20 mouse cellular contexts compared by ENCODE assay signal in genomic region chr17:64139231-64139915, GRCm38 (mm10).
DNase-seq lines count a peak whose midpoint lies in the region; ATAC-seq and TF ChIP-seq lines count a peak whose summit lies in the region.
"Had no signal": no experiment of that assay in that cellular context is flagged by ENCODE, and none has a peak within 500 bp of the region (broad histone marks: within the 10 kb centered on the region; RNA-seq: fewer than 3 reads in every experiment).

No protein-coding gene starts in this region.

- WGBS in hindbrain, embryonic 14.5 days: 88% methylated on average over 11 of the region's 11 CpGs
- 91% methylated on average over 11 of the region's 11 CpGs for WGBS in hindbrain, embryonic 10.5 days
- 82% methylated on average over 11 of the region's 11 CpGs for WGBS in liver, postnatal 0 days (ENCODE audit: insufficient replicate concordance)
- 80% methylated on average over 11 of the region's 11 CpGs for WGBS in liver, embryonic 12.5 days (ENCODE audit: insufficient replicate concordance)

- DNase-seq in cerebellum, postnatal 14 days: peak; percentile 24 to 48
- DNase-seq in cerebellum, adult 9-10 months: no peak
- DNase-seq in hindbrain, embryonic 14.5 days (ENCODE audit: low spot score): no peak
- DNase-seq in hindbrain, embryonic 10.5 days (ENCODE audit: low spot score): no peak
- DNase-seq in liver, postnatal 0 days: peak; percentile 5
- DNase-seq in right cerebral cortex, adult 18-20 months: peak; percentile 44
- DNase-seq in right cerebral cortex, postnatal 4 days: no peak
- DNase-seq: adrenal gland, postnatal 10 days; cerebellum, adult 8-10 months; kidney, adult 2 months; layer of hippocampus, postnatal 36 days; thymus, adult 18-20 months; thymus, postnatal 36 days had no signal

- TF ChIP-seq CTCF in liver, postnatal 0 days (IDR thresholded peaks at IDR 0.05; ENCODE audit: low read depth): no peak

- TF ChIP-seq EP300 in liver, postnatal 0 days (IDR thresholded peaks at IDR 0.05; ENCODE audit: low read depth): no peak

- no peaks in the 10 kb centered on the region for H3K9me3 ChIP-seq in hindbrain, embryonic 14.5 days (ENCODE audit: control insufficient read depth, low read length)
- H3K9me3 ChIP-seq in hindbrain, embryonic 10.5 days: no peaks in the 10 kb centered on the region
- H3K9me3 ChIP-seq in liver, postnatal 0 days (ENCODE audit: low read length): no peaks in the 10 kb centered on the region
- H3K9me3 ChIP-seq in liver, embryonic 12.5 days (replicated peaks): no peaks in the 10 kb centered on the region
- H3K9me3 ChIP-seq: embryonic facial prominence, embryonic 10.5 days; forebrain, embryonic 15.5 days; limb, embryonic 15.5 days; liver, embryonic 15.5 days had no signal

- peaks cover 16% of the 10 kb centered on the region for H3K4me1 ChIP-seq in hindbrain, embryonic 14.5 days (replicated peaks; ENCODE audit: control insufficient read depth, insufficient read depth, low read length)
- H3K4me1 ChIP-seq in hindbrain, embryonic 10.5 days (replicated peaks): peaks cover 3% of the 10 kb centered on the region; the same call in 1 of the 2 replicates
- H3K4me1 ChIP-seq in liver, postnatal 0 days (ENCODE audit: insufficient read depth): no peaks in the 10 kb centered on the region
- 0 out of 2 replicates have a peak, but pooled peaks cover 6% of the 10 kb centered on the region for H3K4me1 ChIP-seq in liver, embryonic 12.5 days
- H3K4me1 ChIP-seq: limb, embryonic 15.5 days; liver, embryonic 15.5 days had no signal

- H3K4me2 ChIP-seq in hindbrain, embryonic 14.5 days (replicated peaks): no peak overlapping the region
- no peak overlapping the region for H3K4me2 ChIP-seq in liver, postnatal 0 days (ENCODE audit: low read depth, low read length)
- H3K4me2 ChIP-seq in liver, embryonic 12.5 days: no peak overlapping the region
- H3K4me2 ChIP-seq: forebrain, embryonic 15.5 days; heart, embryonic 11.5 days; limb, embryonic 15.5 days; liver, embryonic 15.5 days had no signal

- H3K27me3 ChIP-seq in hindbrain, embryonic 14.5 days (ENCODE audit: control insufficient read depth, insufficient read depth, low read length): no peaks in the 10 kb centered on the region
- H3K27me3 ChIP-seq in hindbrain, embryonic 10.5 days (ENCODE audit: insufficient read depth, poor library complexity, severe bottlenecking): no peaks in the 10 kb centered on the region
- no peaks in the 10 kb centered on the region for H3K27me3 ChIP-seq in liver, postnatal 0 days (ENCODE audit: insufficient read depth, low read length)
- no peaks in the 10 kb centered on the region for H3K27me3 ChIP-seq in liver, embryonic 12.5 days (replicated peaks)
- H3K27me3 ChIP-seq: forebrain, embryonic 15.5 days; limb, embryonic 15.5 days; liver, embryonic 15.5 days had no signal

- H3K27ac ChIP-seq in hindbrain, embryonic 14.5 days: peak overlapping the region; percentile 66; the same call in 1 of the 2 replicates
- no peak overlapping the region for H3K27ac ChIP-seq in hindbrain, embryonic 10.5 days
- H3K27ac ChIP-seq in liver, postnatal 0 days (ENCODE audit: low read depth): no peak overlapping the region
- no peak overlapping the region for H3K27ac ChIP-seq in liver, embryonic 12.5 days
- H3K27ac ChIP-seq: embryonic facial prominence, embryonic 10.5 days; kidney, postnatal 0 days; limb, embryonic 15.5 days; liver, embryonic 15.5 days had no signal

- H3K36me3 ChIP-seq in hindbrain, embryonic 14.5 days (replicated peaks; ENCODE audit: control insufficient read depth, insufficient read depth): peaks cover 27% of the 10 kb centered on the region; the same call in 1 of the 2 replicates
- H3K36me3 ChIP-seq in hindbrain, embryonic 10.5 days: peaks cover 21% of the 10 kb centered on the region
- H3K36me3 ChIP-seq in liver, postnatal 0 days (replicated peaks; ENCODE audit: insufficient read depth, low read length): peaks cover 14% of the 10 kb centered on the region; the same call in 1 of the 2 replicates
- H3K36me3 ChIP-seq in liver, embryonic 12.5 days: peaks cover 15% of the 10 kb centered on the region

- no peak overlapping the region for H3K9ac ChIP-seq in hindbrain, embryonic 14.5 days
- no peak overlapping the region for H3K9ac ChIP-seq in liver, postnatal 0 days (replicated peaks)
- H3K9ac ChIP-seq in liver, embryonic 12.5 days: no peak overlapping the region
- H3K9ac ChIP-seq: forebrain, embryonic 15.5 days; limb, embryonic 15.5 days; liver, embryonic 15.5 days had no signal

- ATAC-seq in hindbrain, embryonic 14.5 days (ENCODE audit: low FRiP score): no peak
- ATAC-seq in liver, postnatal 0 days: no peak
- ATAC-seq in liver, embryonic 12.5 days: no peak

- no peak overlapping the region for H3K4me3 ChIP-seq in hindbrain, embryonic 14.5 days (replicated peaks; ENCODE audit: low read length)
- H3K4me3 ChIP-seq in hindbrain, embryonic 10.5 days: no peak overlapping the region
- H3K4me3 ChIP-seq in liver, postnatal 0 days (ENCODE audit: low read depth, low read length): no peak overlapping the region
- H3K4me3 ChIP-seq in liver, embryonic 12.5 days: no peak overlapping the region
- H3K4me3 ChIP-seq: embryonic facial prominence, embryonic 10.5 days; forebrain, embryonic 15.5 days; limb, embryonic 15.5 days; liver, embryonic 15.5 days had no signal

Comparison
In these comparisons a context has a peak if more than half of its experiments do, and no peak if none do; other contexts are left out.
1. DNase-seq: peak in cerebellum, postnatal 14 days (2 of 2), liver, postnatal 0 days (single experiment) and right cerebral cortex, adult 18-20 months (single experiment); none in cerebellum, adult 9-10 months (single experiment), hindbrain, embryonic 14.5 days (single experiment), hindbrain, embryonic 10.5 days (single experiment) and right cerebral cortex, postnatal 4 days (single experiment).